Mouse (Mus musculus) cerebellum, adult 2 months (tissue): ENCODE data around the gene Hoxa7. TPM values are rescaled to one million over a fixed set of nuclear protein-coding genes. Genes with fewer than 3 reads are reported as not detected.

ENCODE experiments used
- DNase-seq, 2 experiments: peaks; one replicate each; pipeline ENCODE4 v3.0.0; 2021
- H3K27ac ChIP-seq: fragments of 200-500 bp; 2 replicates; pipeline ENCODE4 v1.5.1; 2012; ENCODE audit warnings: low read length, control low read depth, inconsistent platforms; ENCODE audit not compliant: insufficient read depth
- H3K27me3 ChIP-seq: fragments of 200-500 bp; 2 replicates; pipeline ENCODE4 v1.6.1; 2012; ENCODE audit warnings: inconsistent platforms, mild to moderate bottlenecking, low read length, moderate library complexity; ENCODE audit not compliant: control insufficient read depth, insufficient read depth
- H3K4me1 ChIP-seq: fragments of 200-500 bp; 2 replicates; pipeline ENCODE4 v1.6.1; 2011; ENCODE audit warnings: low read length; ENCODE audit not compliant: control insufficient read depth, insufficient read depth
- H3K4me3 ChIP-seq: fragments of 200-500 bp; replicated peaks from 2 replicates; pipeline ENCODE3; 2011; ENCODE audit warnings: mild to moderate bottlenecking, low read depth, low read length, control low read depth; ENCODE audit not compliant: insufficient read depth
- CTCF ChIP-seq: fragments of 200-500 bp; IDR thresholded peaks from 2 replicates; pipeline ENCODE4 v1.5.1; 2011; ENCODE audit warnings: low read depth, mild to moderate bottlenecking, control low read depth, low read length, moderate library complexity, borderline replicate concordance; ENCODE audit not compliant: insufficient read depth
- POLR2A ChIP-seq: fragments of 200-500 bp; IDR thresholded peaks from 2 replicates; pipeline ENCODE4 v1.6.1; 2011; ENCODE audit warnings: low read length, control low read depth, borderline replicate concordance; ENCODE audit not compliant: insufficient read depth
- WGBS: fragments of 180-500 bp; shearing (Covaris S2); methylation state at CpG from one replicate; pipeline ENCODE4 v1.1.7; 2018; 5-methylcytosine and 5-hydroxymethylcytosine counted together
- polyA plus RNA-seq: library from polyadenylated mRNA; depleted of rRNA; stranded (reverse); fragments of >200 nt; gene quantifications from 2 replicates; pipeline ENCODE4 v1.2.3, GENCODE M21; 2012; rRNA removed

Gene Hoxa7
- 0.07 and 0.16 TPM in 2 replicates for polyA plus RNA-seq

DNA sequence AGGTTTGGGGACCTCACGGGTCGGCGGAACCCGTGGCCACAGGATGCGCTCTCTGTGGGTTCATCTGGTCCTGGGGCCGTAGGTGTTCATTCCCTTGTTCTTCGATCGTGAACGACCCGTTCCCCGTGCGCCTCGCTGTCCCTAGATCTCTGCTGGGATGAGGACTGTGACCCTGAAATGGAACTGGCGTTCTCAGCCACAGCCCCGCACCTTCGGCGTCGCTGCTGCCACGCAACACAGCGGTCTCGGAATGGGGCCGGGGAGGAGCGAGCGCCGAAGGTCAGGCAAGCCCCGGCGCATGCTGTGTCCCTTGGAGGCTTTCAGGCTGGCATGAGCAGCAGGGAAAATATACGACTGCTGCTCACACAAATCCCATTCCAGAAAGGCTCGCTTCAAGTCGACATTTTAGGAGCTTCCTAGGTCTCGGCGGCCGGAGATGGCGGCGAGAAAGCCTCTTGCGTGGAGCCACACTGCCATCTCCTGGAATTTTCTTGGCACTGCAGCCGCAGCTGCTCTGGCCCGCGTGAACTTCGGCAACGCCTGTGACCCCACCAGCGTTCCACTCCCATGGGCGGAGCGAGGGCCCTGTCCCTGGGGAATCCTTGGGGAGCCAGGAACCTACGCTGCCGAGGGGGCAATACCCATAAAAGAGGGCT is at the start of gene Hoxa7:
Gene Hoxa7 (minus strand): TSS at position 518 of the 656 bp plus-strand sequence.
- peak; percentile 73 to 84 for DNase-seq
- no peaks in the 10 kb centered on the region for H3K4me1 ChIP-seq
- under 1% methylated on average over 46 of the region's 46 CpGs for WGBS
- H3K27ac ChIP-seq: no peak within 1 kb of the TSS
- H3K4me3 ChIP-seq: peak within 1 kb of the TSS; percentile 65
- peaks cover 5% of the 10 kb centered on the region; the same call in 1 of the 2 replicates for H3K27me3 ChIP-seq
- TF ChIP-seq POLR2A: no peak
- TF ChIP-seq CTCF: peak; percentile 88

DNA sequence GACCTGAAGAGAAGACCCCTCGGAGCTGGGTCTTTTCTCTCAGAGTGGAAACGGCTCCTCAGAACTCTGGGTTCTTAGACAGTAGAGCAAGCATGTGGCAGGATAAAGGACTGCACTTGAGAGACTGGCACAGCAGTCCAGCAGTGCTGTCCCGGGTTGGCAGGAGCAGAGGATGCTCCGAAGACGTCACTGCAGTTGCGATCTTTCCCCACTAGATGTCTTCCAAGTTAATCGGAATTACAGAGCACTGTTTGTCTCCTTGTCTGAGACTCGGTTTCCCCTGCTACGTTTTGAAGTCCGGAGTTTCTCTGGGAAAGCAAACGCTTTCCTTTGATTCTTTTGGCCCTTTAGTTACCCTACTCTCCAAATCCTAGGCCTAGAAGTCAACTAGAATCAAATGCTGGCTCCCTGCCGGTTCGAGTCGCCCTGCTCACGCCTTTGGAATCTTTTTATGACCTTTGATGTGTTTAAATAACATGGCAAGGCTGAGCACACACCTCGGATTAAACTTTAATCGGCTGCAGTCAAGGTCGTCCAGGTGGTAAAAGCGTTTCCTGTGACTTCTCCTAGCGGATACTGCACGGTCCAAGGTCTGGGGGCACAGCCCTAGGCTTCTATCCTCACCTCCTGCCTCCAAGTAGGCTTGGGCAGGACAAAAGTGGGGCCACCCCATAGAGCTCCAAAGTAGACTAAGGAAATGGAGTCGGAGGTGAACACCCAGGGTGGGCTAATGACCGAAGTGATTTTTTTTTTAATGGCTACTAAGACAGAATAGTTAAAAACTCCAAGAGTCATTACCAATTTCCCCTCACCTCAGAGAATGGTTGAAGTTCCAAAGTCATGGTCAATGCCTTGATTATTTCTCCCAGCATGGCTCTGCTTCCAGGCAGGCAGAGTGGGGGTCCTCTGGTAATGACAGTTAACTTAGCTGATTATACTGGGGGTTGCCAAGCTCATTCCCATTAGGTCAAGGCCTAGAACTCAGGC is 49.1 kb upstream of the Hoxa7 start:
- no peak overlapping the region for H3K4me3 ChIP-seq
- peak in 1 of 2 experiments; percentile 36 for DNase-seq
- H3K27ac ChIP-seq: no peak overlapping the region
- H3K4me1 ChIP-seq: no peaks in the 10 kb centered on the region
- 11% methylated on average over 23 of the region's 23 CpGs for WGBS
- H3K27me3 ChIP-seq: peaks cover 16% of the 10 kb centered on the region; the same call in 1 of the 2 replicates
- no peak for TF ChIP-seq POLR2A
- TF ChIP-seq CTCF: peak; percentile 67

DNA sequence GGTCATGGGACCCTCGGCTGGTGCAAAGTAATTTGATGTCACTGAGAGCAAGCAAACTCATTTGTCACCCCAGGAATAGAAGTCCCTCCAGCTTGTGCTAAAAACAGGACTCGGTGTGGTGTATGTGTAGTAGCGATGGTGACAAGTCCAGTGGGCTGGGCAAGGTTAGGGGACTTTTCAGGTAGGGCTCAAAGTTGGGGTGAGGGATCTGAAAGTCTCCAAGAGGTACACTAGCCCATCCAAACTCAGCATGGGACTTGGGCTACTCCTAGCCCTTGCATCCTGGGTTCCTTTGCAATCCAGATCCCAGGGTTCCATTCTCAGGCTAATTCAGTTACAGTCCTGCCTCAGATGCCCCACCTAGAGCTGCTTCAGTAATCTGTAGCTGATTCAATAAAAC is 47.1 kb upstream of the Hoxa7 start:
- Histone ChIP-seq H3K4me1 (no peaks in the 10 kb centered on the region), H3K27ac (no peak overlapping the region), H3K4me3 (no peak overlapping the region), H3K27me3 (peaks cover 21% of the 10 kb centered on the region; the same call in 1 of the 2 replicates)
- WGBS: 4% methylated on average over 3 of the region's 3 CpGs
- no peak for TF ChIP-seq CTCF
- no peak for TF ChIP-seq POLR2A
- no peak for DNase-seq

DNA sequence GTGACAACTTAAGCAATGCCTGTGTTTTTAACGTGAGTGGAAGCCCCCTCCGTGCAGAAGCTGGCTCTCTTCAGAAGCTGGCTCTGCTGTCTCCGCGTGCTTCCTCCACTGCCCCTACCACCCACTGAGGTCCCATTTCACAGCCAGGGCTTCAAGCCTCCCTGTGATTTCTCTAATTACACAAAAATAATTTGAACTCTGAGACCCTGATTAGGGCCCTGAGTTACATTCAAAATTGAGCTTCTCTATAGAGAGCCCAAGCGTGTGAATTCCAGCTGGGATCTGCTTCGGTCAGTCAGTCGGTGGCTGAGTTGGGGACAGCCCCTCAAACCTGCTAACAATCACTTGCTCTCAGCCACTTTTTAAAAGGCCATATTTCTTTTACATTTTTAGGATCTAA is 46.7 kb upstream of the Hoxa7 start:
- TF ChIP-seq CTCF (no peak), POLR2A (no peak)
- DNase-seq: no peak
- 4% methylated on average over 7 of the region's 7 CpGs for WGBS
- no peak overlapping the region for H3K4me3 ChIP-seq
- peaks cover 21% of the 10 kb centered on the region; the same call in 1 of the 2 replicates for H3K27me3 ChIP-seq
- no peak overlapping the region for H3K27ac ChIP-seq
- no peaks in the 10 kb centered on the region for H3K4me1 ChIP-seq

DNA sequence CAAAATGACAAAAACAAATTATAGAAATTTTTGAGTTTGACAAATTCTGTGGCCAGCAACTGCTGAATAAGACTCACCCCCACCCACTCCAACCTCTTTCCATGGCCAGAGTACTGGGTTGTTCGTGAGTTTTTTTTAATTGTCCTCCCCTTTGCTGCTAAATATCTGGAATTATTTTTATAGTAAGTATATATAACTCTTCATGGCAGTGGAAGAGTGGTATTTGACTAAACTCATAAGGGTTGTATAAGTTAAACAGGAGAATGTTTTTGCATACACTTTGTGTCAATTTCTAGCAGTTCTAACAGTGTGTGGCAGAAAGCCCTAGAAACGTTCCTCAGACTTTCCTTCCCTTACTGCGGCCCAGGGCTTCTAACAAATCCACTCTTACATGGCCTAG is 46.0 kb upstream of the Hoxa7 start:
- DNase-seq: no peak
- WGBS: 6% methylated on average over 3 of the region's 3 CpGs
- no peaks in the 10 kb centered on the region for H3K4me1 ChIP-seq
- H3K27me3 ChIP-seq: peaks cover 21% of the 10 kb centered on the region; the same call in 1 of the 2 replicates
- no peak overlapping the region for H3K4me3 ChIP-seq
- TF ChIP-seq CTCF (no peak), POLR2A (no peak)
- H3K27ac ChIP-seq: no peak overlapping the region

DNA sequence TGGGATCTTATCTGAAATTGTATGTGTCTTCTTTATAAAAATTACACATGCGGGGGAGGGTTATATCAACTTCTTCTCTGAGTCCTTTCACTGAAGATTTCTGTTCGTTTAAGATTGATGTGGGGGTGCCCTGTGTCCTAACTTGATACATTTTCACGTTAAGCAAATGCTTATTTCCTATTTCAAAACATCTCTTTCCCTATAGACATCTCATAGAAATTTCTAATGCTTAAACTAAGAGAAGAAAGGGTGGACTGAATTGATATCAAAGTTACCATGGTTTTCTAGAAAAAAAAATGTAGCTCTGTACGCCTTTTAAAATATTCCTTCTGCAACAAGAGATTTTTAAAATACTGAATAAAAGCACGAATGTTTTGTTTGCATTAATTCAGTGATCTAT is 45.6 kb upstream of the Hoxa7 start:
- Histone ChIP-seq H3K4me3 (no peak overlapping the region), H3K27ac (no peak overlapping the region), H3K4me1 (no peaks in the 10 kb centered on the region), H3K27me3 (peaks cover 24% of the 10 kb centered on the region; the same call in 1 of the 2 replicates)
- no peak for DNase-seq
- WGBS: 20% methylated on average over 5 of the region's 5 CpGs
- TF ChIP-seq CTCF (no peak), POLR2A (no peak)

DNA sequence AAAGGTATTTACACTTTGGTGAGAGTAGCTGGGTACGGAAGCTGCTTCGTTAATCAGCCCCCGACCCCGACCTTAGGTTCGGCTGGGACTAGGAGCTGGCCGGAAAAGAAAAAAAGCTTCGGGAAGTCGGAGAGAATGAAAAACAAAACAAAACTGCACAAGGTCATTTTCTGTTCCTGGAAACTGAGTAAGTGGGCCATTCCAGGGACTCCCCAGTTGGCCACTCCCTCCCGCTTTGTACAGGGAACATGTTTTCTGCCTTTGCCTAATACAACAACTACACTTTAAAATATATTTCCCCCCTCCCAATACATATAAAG is 45.0 kb upstream of the Hoxa7 start:
- DNase-seq: no peak
- 3% methylated on average over 9 of the region's 9 CpGs for WGBS
- no peak overlapping the region for H3K4me3 ChIP-seq
- H3K4me1 ChIP-seq: no peaks in the 10 kb centered on the region
- no peak for TF ChIP-seq POLR2A
- no peak for TF ChIP-seq CTCF
- H3K27ac ChIP-seq: no peak overlapping the region
- peaks cover 27% of the 10 kb centered on the region; the same call in 1 of the 2 replicates for H3K27me3 ChIP-seq
